Mouse (Mus musculus) lung, postnatal 0 days (tissue): Measurements from ENCODE around the gene Nelfb.
"Not testable (repeated sequence)": the region's sequence is repeated elsewhere in the genome, so short reads cannot be mapped to it uniquely, and the experiment has no call there.

Experiments used
- CTCF ChIP-seq: IDR thresholded peaks from 2 replicates; pipeline ENCODE4 v1.5.1; 2016; ENCODE audit warnings: antibody characterized with exemption, mild to moderate bottlenecking
- EP300 ChIP-seq: IDR thresholded peaks from 2 replicates; pipeline ENCODE4 v1.6.1; 2016; ENCODE audit warnings: antibody characterized with exemption, mild to moderate bottlenecking, control low read depth

- not testable (repeated sequence) for TF ChIP-seq CTCF, EP300
Observed at GRCm38 (mm10) chr2:25257250-25257649, 46.0 kb upstream of the Nelfb start.
